Mouse (Mus musculus): ENCODE results near the gene Tll1. TPM values are rescaled to one million over a fixed set of nuclear protein-coding genes. Genes with fewer than 3 reads are reported as not detected.

Gene Tll1
- polyA plus RNA-seq, 1 experiment from 2014 or later: 2.3 TPM

DNA sequence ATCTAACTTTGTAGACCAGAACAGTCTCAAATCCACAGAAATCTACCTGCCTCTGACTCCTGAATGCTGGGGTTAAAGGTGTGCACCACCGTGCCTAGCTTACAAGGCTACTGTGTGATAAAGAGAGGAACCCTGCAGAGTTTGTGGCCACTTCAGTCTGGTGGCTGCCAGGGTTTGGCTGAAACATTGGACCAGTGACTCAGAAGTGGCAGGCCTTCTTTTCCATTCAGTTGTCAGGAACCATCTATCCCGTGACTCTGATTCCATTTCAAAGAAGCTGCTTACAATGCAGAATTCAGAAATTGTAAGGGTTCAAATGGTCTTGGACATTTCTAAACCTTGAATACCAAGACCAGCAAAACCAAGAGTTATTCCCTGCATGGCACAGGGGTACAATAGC lies 12.7 kb downstream of the Tll1 start:
- Histone ChIP-seq H3K27me3 (no peaks in the 10 kb centered on the region), H3K9me3 (replicated peaks) (no peaks in the 10 kb centered on the region), H3K9ac (no peak overlapping the region), H3K4me1 (no peaks in the 10 kb centered on the region), H3K4me3 (no peak overlapping the region), H3K4me2 (replicated peaks) (no peak overlapping the region), H3K36me3 (no peaks in the 10 kb centered on the region), H3K27ac (no peak overlapping the region)
- 46% methylated on average over 2 of the region's 2 CpGs for WGBS
- ATAC-seq (ENCODE audit: low FRiP score): no peak

DNA sequence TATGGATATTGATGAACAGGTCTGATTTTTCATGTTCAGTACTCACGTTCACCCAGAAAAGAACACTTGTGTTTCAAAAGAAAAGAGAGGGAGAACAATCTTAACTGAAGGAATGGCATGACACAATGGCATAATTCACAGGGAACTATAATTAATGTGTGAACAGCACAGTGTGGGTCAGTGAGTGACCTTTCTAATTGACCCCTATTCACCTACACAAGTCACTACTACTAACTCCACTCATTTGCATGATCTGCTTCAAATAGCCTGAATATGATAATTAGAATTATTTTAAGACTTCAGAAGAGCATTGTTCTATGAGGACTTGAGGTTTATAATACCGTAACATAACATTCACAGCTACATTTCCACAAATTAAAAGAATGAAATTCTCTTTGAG lies 18.2 kb downstream of the Tll1 start:
- peaks cover 3% of the 10 kb centered on the region; the same call in 1 of the 2 replicates for H3K4me1 ChIP-seq
- H3K4me3 ChIP-seq: no peak overlapping the region
- H3K9me3 ChIP-seq (replicated peaks): no peaks in the 10 kb centered on the region
- no peaks in the 10 kb centered on the region for H3K36me3 ChIP-seq
- H3K4me2 ChIP-seq (replicated peaks): no peak overlapping the region
- ATAC-seq (ENCODE audit: low FRiP score): no peak
- no peak overlapping the region for H3K9ac ChIP-seq
- H3K27ac ChIP-seq: no peak overlapping the region
- no peaks in the 10 kb centered on the region for H3K27me3 ChIP-seq
- WGBS: 36% methylated on average over 2 of the region's 2 CpGs

DNA sequence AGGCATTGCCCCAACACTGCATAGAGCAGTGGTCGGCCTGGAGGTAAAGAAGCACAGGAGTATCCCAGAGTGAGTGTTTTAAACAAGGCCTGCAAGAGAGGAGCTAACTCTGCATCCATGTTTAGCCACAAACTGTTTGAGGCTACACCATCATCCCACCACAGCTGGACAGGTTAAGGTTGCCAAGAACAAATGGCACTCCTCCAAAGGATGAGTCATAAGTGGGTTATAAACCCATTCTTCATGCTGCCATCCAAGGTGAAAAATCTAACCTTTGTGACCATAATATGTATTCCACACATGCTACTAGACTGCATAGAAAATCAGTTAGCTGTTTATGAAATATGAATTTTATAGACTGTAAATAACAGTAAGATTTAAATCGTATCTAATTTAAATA lies 29.1 kb downstream of the Tll1 start:
- Histone ChIP-seq H3K4me3 (no peak overlapping the region), H3K9ac (no peak overlapping the region), H3K4me1 (no peaks in the 10 kb centered on the region), H3K9me3 (replicated peaks) (no peaks in the 10 kb centered on the region), H3K4me2 (replicated peaks) (no peak overlapping the region), H3K27me3 (no peaks in the 10 kb centered on the region), H3K27ac (no peak overlapping the region), H3K36me3 (no peaks in the 10 kb centered on the region)
- ATAC-seq (ENCODE audit: low FRiP score): no peak
- 94% methylated on average over 2 of the region's 2 CpGs for WGBS

DNA sequence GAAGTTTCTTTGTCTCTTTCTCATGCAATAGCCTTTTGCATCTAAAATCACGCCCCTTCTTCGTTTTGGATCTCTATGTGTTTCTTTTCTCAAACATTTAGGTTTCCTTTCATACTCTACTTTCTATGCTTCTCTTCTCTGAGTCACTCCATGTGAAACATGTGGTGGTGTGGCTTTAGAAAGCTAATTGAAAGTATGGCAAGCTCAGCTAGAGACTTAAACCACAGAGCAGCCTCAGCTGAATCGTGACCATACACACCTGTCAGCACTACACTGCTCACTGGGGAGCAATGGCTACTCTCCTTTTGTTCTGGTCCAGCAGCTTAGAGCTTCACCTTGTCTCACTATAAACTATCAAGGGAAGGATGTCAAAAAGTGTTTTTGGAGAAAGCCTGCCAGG lies 31.2 kb downstream of the Tll1 start:
- no peak for ATAC-seq (ENCODE audit: low FRiP score)
- no peaks in the 10 kb centered on the region for H3K27me3 ChIP-seq
- H3K4me3 ChIP-seq: no peak overlapping the region
- no peak overlapping the region for H3K9ac ChIP-seq
- H3K36me3 ChIP-seq: no peaks in the 10 kb centered on the region
- 76% methylated on average over 3 of the region's 3 CpGs for WGBS
- no peaks in the 10 kb centered on the region for H3K9me3 ChIP-seq (replicated peaks)
- no peak overlapping the region for H3K27ac ChIP-seq
- H3K4me1 ChIP-seq: no peaks in the 10 kb centered on the region
- H3K4me2 ChIP-seq (replicated peaks): no peak overlapping the region

DNA sequence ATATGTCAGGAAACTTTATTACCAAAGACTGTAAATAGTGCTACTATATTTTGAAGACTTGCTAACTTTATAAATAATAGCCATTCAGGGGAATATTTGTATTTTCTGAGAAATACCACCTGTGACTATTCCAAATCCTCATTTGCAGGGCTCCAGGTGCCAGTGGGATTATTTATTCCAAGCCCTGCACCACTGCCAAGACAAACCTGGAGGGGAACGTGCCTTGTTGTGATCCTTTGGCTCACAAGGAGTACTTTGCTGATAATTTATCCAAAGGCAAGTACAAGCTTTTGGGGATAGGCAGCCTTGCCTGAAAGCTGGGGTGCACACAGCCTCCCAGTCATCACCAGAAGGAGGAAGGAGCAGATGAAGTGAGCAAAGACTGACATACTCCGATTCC lies 32.3 kb downstream of the Tll1 start:
- H3K4me1 ChIP-seq: no peaks in the 10 kb centered on the region
- no peaks in the 10 kb centered on the region for H3K36me3 ChIP-seq
- 93% methylated on average over 2 of the region's 2 CpGs for WGBS
- no peak overlapping the region for H3K27ac ChIP-seq
- H3K4me2 ChIP-seq (replicated peaks): no peak overlapping the region
- no peak overlapping the region for H3K4me3 ChIP-seq
- no peak overlapping the region for H3K9ac ChIP-seq
- no peak for ATAC-seq (ENCODE audit: low FRiP score)
- H3K27me3 ChIP-seq: no peaks in the 10 kb centered on the region
- H3K9me3 ChIP-seq (replicated peaks): no peaks in the 10 kb centered on the region

DNA sequence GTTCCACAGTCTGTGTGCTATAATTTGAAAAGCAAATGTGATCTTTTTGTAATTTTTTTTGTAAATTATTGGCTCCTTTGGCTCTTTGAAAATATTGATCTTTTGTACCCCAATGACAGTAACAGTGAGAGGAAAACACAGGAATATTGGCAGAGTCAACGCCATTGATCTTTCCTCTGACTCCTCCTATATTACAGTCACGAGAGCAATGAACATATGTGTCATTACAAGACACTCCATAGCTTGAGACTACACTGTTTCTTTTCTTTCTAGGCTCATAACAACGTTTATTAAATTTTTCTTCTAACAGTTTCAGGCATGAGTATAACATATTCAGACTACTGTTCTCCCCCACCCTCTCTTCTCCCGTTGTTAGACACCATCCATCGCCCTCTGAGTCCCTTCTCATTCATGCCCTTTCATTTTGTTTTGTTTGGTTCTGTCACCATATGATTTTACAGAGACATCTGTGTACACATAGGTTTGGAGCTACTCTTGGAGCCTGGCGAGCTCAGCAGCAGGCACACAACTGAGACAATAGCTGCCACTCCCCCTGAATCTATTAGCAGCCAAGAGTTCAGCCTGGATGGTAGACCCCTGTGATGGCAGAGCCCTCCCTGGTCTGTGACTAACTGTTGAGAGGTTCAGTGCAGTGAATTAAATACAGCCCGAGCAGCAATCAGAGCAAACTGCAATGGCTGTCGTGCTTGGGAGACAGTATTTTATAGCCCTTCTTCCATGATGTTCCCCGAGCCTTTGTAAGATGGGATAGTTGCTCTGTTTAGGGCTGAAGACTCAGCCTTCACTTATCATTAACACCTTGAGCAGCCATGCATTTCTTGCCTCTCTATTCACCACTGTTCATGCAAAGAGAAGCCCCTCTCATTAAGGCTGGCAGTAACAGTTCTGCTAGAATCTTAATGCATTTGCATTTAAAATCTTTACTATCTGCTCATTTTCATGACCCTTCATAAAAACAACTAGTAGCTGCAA lies 52.9 kb downstream of the Tll1 start:
- ATAC-seq (ENCODE audit: low FRiP score): peak; percentile 92
- Histone ChIP-seq H3K4me3 (no peak overlapping the region), H3K9me3 (replicated peaks) (no peaks in the 10 kb centered on the region), H3K4me2 (replicated peaks) (peak overlapping the region; percentile 7), H3K36me3 (no peaks in the 10 kb centered on the region), H3K27me3 (no peaks in the 10 kb centered on the region), H3K4me1 (peaks cover 8% of the 10 kb centered on the region), H3K27ac (peak overlapping the region; percentile 9; the same call in 1 of the 2 replicates), H3K9ac (no peak overlapping the region)
- WGBS: 29% methylated on average over 9 of the region's 9 CpGs

DNA sequence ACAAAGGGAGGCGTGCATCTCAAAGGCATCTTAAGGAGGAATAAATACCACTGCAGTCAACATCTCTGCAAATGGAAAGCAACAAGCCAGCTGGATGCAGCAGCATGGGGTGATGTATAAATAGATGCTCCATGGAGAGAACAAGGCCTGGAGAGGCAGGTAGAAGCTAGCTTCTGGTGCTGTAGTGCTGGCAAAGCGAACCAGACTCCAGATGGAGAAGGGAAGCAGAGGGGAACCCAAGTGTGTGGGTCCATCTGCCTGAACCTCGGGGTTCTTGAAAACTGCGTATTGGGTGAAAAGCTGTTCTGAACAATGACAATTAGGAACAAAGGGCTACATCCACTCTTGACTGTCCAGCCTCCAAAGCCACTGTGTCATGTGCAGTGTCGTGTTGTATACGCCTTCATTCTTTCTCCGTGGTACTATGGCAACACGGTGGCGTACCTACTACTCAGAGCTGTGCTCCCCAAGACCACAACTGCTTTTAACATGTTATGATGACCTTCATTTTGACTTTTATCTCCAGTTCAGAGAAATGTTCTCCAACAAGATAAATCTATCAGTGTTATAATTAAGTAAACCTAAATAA lies 53.8 kb downstream of the Tll1 start:
- Histone ChIP-seq H3K27ac (no peak overlapping the region), H3K4me1 (peaks cover 8% of the 10 kb centered on the region), H3K9me3 (replicated peaks) (no peaks in the 10 kb centered on the region), H3K9ac (no peak overlapping the region), H3K27me3 (no peaks in the 10 kb centered on the region), H3K36me3 (no peaks in the 10 kb centered on the region), H3K4me3 (no peak overlapping the region), H3K4me2 (replicated peaks) (no peak overlapping the region)
- ATAC-seq (ENCODE audit: low FRiP score): peak; percentile 75
- WGBS: 50% methylated on average over 9 of the region's 9 CpGs

DNA sequence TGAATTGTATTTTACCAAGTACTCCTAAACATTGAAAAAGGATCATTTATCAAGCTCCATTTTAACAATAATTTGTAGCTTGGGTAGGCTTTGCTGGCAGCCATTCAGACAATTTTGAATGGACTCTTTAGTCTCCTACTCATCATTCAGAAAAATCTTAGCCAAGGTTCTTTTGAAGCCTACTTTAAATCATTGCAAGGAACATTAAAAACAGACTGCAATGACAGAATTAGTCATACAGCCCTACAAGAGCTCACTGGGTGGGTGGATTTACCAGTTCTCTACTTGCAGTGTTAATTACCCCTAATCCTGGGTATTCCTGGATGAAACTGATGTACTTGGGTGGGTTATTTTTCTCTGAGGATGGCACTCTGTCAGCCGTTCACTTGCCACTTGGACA lies 69.5 kb downstream of the Tll1 start:
- no peak overlapping the region for H3K4me3 ChIP-seq
- no peaks in the 10 kb centered on the region for H3K36me3 ChIP-seq
- no peaks in the 10 kb centered on the region for H3K27me3 ChIP-seq
- H3K27ac ChIP-seq: no peak overlapping the region
- H3K9me3 ChIP-seq (replicated peaks): no peaks in the 10 kb centered on the region
- WGBS: 100% methylated on average over 1 of the region's 1 CpGs
- ATAC-seq (ENCODE audit: low FRiP score): no peak
- H3K9ac ChIP-seq: no peak overlapping the region
- H3K4me1 ChIP-seq: no peaks in the 10 kb centered on the region
- no peak overlapping the region for H3K4me2 ChIP-seq (replicated peaks)

DNA sequence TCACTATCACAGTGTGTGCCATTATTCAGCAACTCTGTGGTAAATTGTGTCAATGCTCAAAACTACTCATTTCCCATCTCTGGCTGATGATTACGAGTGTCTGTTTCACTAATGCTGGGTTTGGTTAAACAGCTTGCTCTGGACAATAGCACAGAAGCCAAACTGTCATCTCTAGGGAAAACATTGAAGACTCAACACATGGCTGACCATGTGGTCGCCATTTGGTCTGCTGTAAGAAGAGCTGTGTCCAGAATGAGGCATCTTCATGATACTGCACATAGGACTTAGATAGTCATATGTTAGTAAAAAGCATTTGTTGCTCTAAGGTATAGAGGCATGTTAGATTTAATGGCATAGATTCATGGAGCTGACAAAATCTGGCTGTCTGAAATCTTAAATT lies 98.9 kb downstream of the Tll1 start:
- Histone ChIP-seq H3K9ac (no peak overlapping the region), H3K4me2 (replicated peaks) (no peak overlapping the region), H3K4me3 (no peak overlapping the region), H3K36me3 (no peaks in the 10 kb centered on the region), H3K27ac (no peak overlapping the region), H3K9me3 (replicated peaks) (no peaks in the 10 kb centered on the region), H3K27me3 (no peaks in the 10 kb centered on the region), H3K4me1 (no peaks in the 10 kb centered on the region)
- no peak for ATAC-seq (ENCODE audit: low FRiP score)
- WGBS: 80% methylated on average over 2 of the region's 2 CpGs

DNA sequence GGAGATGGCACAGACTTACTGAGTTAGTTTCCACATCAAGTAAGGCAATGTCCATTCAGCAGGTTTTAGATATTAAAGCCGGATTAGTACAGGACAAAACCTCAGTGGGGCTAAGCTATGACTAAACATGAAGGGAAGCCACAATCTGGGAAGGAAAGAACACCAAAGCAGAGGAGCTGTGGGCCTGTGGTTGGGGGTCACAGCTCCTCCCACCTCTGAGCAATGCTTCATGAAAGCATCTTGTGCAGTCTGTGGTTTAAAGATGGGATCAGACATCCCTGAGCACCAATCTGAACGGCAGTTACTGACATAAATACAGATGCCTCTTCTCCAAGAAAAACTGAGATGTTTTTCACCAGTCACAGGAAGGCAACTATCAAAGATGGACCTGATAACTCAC lies 132.7 kb downstream of the Tll1 start:
- Histone ChIP-seq H3K27me3 (no peaks in the 10 kb centered on the region), H3K4me2 (replicated peaks) (no peak overlapping the region), H3K36me3 (no peaks in the 10 kb centered on the region), H3K9me3 (replicated peaks) (no peaks in the 10 kb centered on the region), H3K27ac (no peak overlapping the region), H3K4me1 (no peaks in the 10 kb centered on the region), H3K4me3 (no peak overlapping the region), H3K9ac (no peak overlapping the region)
- ATAC-seq (ENCODE audit: low FRiP score): no peak
- WGBS: 84% methylated on average over 2 of the region's 2 CpGs

DNA sequence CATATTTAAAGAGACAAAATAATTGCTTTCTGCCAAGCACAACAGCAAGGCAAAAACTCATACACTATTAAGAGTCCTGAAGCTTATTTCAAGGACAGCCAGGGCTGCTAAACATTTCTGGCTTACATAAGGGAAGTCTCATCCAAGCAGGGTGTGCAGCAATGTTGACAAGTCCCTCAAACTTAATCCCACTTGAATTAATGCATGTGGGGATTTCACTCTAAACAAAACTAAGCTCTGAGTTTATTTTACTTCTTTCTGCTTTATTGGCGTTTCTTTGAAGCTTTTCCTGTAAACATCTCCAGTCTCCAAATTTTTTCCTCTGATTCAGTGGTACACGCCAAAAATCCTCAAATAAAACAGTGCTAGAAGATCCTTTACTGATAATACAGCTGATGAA lies 146.2 kb downstream of the Tll1 start:
- H3K9ac ChIP-seq: no peak overlapping the region
- no peaks in the 10 kb centered on the region for H3K9me3 ChIP-seq (replicated peaks)
- WGBS: 68% methylated on average over 2 of the region's 2 CpGs
- no peak overlapping the region for H3K27ac ChIP-seq
- no peak overlapping the region for H3K4me2 ChIP-seq (replicated peaks)
- no peak for ATAC-seq (ENCODE audit: low FRiP score)
- H3K4me3 ChIP-seq: no peak overlapping the region
- no peaks in the 10 kb centered on the region for H3K27me3 ChIP-seq
- no peaks in the 10 kb centered on the region for H3K36me3 ChIP-seq
- no peaks in the 10 kb centered on the region for H3K4me1 ChIP-seq

DNA sequence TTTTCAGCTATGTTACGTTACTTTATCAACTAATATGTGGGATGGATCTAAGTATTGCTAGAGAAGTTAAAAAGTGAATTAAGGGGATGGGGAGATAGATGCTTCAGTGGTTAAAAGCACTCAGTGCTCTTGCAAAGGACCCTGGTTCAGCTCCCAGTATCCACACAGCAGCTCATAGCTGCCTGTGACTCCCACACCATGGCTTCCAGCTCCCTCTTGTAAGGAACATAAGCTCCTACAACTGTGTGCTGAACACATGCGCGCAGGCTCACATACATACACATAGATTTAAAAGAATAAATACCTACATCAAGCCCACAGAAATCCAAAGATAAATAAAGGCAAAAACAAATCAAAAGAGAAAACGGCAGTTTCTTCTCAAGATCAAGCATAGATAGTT lies 148.5 kb downstream of the Tll1 start:
- Histone ChIP-seq H3K4me3 (no peak overlapping the region), H3K27ac (no peak overlapping the region), H3K36me3 (no peaks in the 10 kb centered on the region), H3K9me3 (replicated peaks) (no peaks in the 10 kb centered on the region), H3K27me3 (no peaks in the 10 kb centered on the region), H3K4me2 (replicated peaks) (no peak overlapping the region), H3K9ac (no peak overlapping the region), H3K4me1 (no peaks in the 10 kb centered on the region)
- 88% methylated on average over 4 of the region's 4 CpGs for WGBS
- ATAC-seq (ENCODE audit: low FRiP score): no peak

DNA sequence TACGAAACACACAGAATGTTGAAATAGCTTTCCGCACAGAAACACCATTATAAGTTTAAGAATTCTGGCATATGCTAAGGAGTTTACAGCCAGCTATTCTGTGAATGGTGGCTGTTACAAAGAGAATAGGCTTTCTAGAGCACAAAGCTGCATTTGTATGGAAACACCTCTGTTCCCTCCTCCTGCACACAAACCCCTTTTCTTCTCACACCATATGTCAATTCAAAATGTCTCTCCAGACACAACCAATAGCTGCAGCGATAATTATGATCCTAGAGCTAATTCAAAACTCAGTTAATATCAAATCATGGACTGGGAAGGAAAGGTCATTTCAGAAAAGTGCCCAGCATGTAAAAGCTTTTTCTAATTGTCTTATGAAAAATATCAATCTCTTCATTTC lies 157.5 kb downstream of the Tll1 start:
- no peaks in the 10 kb centered on the region for H3K36me3 ChIP-seq
- WGBS: 54% methylated on average over 3 of the region's 3 CpGs
- no peak overlapping the region for H3K4me2 ChIP-seq (replicated peaks)
- ATAC-seq (ENCODE audit: low FRiP score): no peak
- H3K27me3 ChIP-seq: no peaks in the 10 kb centered on the region
- H3K9ac ChIP-seq: no peak overlapping the region
- H3K4me3 ChIP-seq: no peak overlapping the region
- H3K9me3 ChIP-seq (replicated peaks): no peaks in the 10 kb centered on the region
- H3K4me1 ChIP-seq: no peaks in the 10 kb centered on the region
- H3K27ac ChIP-seq: no peak overlapping the region

Measured in hindbrain, embryonic 12.5 days (tissue).